ENCODE assay signal across 19 mouse cellular contexts in the genomic region with DNA sequence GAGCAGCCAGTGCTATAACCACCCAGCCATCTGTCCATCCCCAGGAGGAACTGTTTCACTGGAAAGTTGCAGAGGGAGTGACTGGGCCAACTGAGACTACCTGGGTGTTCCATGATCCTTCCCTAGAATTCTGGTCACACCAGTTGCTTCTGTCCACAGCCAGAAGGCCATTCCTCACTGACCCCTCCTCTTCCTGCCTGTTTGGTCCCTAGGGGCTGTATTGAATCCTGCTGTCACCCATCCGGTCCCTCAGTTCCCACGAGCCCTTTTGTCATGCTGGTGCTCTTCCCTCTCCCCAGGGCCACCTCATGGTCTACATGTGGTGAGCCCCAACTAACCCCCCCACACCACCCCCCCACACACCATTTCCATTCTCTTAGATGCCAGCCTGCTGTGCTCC. TPM values are rescaled to one million over a fixed set of nuclear protein-coding genes. Genes with fewer than 3 reads are reported as not detected.
"Had no signal": no experiment of that assay in that cellular context is flagged by ENCODE, and none has a peak within 500 bp of the region (broad histone marks: within the 10 kb centered on the region; RNA-seq: fewer than 3 reads in every experiment).

No protein-coding gene starts in this region.

- H3K27me3 ChIP-seq: kidney, embryonic 15.5 days; limb, embryonic 13.5 days; midbrain, embryonic 15.5 days; neural tube, embryonic 13.5 days had no signal

- DNase-seq: left cerebral cortex, postnatal 4 days; lung, embryonic 14.5 days; retina, postnatal 1 day; right cerebral cortex, postnatal 4 days; spleen, adult 18-20 months; thymus, adult 18-20 months; thymus, postnatal 14 days had no signal

- H3K36me3 ChIP-seq: kidney, embryonic 15.5 days; limb, embryonic 13.5 days; midbrain, embryonic 10.5 days; midbrain, embryonic 15.5 days; neural tube, embryonic 13.5 days had no signal

- H3K9ac ChIP-seq: kidney, embryonic 15.5 days; limb, embryonic 13.5 days; liver, embryonic 14.5 days; lung, embryonic 14.5 days; midbrain, embryonic 15.5 days; neural tube, embryonic 13.5 days had no signal

- H3K9me3 ChIP-seq: kidney, embryonic 15.5 days; limb, embryonic 13.5 days; midbrain, embryonic 10.5 days; midbrain, embryonic 15.5 days; neural tube, embryonic 13.5 days had no signal

- H3K4me2 ChIP-seq: kidney, embryonic 15.5 days; limb, embryonic 13.5 days; lung, embryonic 14.5 days; midbrain, embryonic 15.5 days; neural tube, embryonic 13.5 days had no signal

- ATAC-seq: midbrain, embryonic 15.5 days had no signal

- H3K4me3 ChIP-seq: kidney, embryonic 15.5 days; limb, embryonic 13.5 days; midbrain, embryonic 10.5 days; midbrain, embryonic 15.5 days; neural tube, embryonic 13.5 days had no signal

- H3K27ac ChIP-seq: kidney, embryonic 15.5 days; limb, embryonic 13.5 days; liver, embryonic 14.5 days; midbrain, embryonic 10.5 days; midbrain, embryonic 15.5 days; neural tube, embryonic 13.5 days had no signal

RNA-seq across cellular contexts. Expression of a gene that starts 6.6 kb away (rescaled TPM):
- total RNA-seq: layer of hippocampus, adult 8-10 months; left cerebral cortex, adult 18-20 months; left cerebral cortex, postnatal 10 days; left cerebral cortex, postnatal 4 days; liver, adult 2 months had no signal
- polyA plus RNA-seq: kidney, embryonic 15.5 days; large intestine, adult 2 months; limb, embryonic 13.5 days; liver, adult 2 months; liver, embryonic 14.5 days; lung, embryonic 14.5 days; midbrain, embryonic 10.5 days; neural tube, embryonic 13.5 days; stomach, embryonic 14.5 days had no signal
